Mouse (Mus musculus): ENCODE measurements around the gene Acyp1.

Gene Acyp1

DNA sequence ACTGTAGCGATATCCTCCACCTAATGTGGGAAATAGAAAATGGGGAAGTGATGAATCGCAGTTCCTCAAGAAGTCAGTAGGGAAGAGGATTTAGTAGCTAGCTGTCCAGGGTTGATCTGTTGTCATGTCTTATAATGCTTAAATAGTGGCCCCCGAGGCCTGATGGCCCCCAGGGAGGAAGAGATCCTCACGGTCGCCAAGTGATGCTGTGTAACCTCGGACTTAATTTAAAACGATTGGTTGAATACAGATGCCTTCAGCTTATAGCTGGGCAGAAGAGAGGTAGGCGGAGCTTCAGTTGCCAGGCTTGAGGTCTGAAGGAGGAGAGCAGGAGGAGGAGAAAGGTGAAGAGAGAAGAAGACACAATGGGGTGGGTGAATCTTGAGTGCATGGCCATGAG is 3.9 kb downstream of the Acyp1 start:
- in situ Hi-C loops (cut with MboI, MseI): loop anchor here (5.0 kb wide), 1 partner anchor 112 kb away; no protein-coding TSS in a partner anchor

- in situ Hi-C loops (cut with MboI, MseI): loop anchor here (5.0 kb wide), 1 partner anchor 109 kb away; no protein-coding TSS in a partner anchor
Observed at GRCm38 (mm10) chr12:85281756-85282155, 6.5 kb downstream of the Acyp1 start.

GRCm38 (mm10) chr12:85280845-85281651 is 7.2 kb downstream of the Acyp1 start:
- in situ Hi-C loops (cut with MboI, MseI): loop anchor here (5.0 kb wide), 1 partner anchor 109 kb away; no protein-coding TSS in a partner anchor

- in situ Hi-C loops (cut with MboI, MseI): loop anchor here (5.0 kb wide), 1 partner anchor 108 kb away; no protein-coding TSS in a partner anchor
Observed at GRCm38 (mm10) chr12:85280105-85280844, 8.0 kb downstream of the Acyp1 start.

GRCm38 (mm10) chr12:85279396-85280080 is 8.7 kb downstream of the Acyp1 start:
- in situ Hi-C loops (cut with MboI, MseI): loop anchor here (5.0 kb wide), 1 partner anchor 107 kb away; no protein-coding TSS in a partner anchor

GRCm38 (mm10) chr12:85278919-85279318 is 9.3 kb downstream of the Acyp1 start:
- in situ Hi-C loops (cut with MboI, MseI): no loop called here

DNA sequence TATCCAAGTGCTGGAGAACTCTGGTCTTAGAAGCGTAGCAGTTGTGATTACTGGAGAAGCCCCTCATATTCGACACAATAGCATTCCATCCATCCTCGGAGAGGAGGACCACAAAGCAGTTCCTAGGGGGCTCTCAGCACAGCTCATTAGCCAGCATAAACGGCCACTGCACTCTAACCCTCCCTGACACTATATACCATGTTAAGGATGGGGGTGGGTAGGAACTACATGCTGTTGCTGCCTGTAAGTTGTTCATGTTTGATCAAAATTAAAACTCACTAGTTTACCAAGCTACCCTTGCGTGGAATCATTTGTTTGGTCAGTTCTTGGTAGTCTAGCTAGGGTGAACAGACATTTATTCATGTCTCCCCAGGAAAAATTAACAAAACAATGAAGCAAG is 12.0 kb downstream of the Acyp1 start:
- in situ Hi-C loops (cut with MboI, MseI): no loop called here

- in situ Hi-C loops (cut with MboI, MseI): no loop called here
Observed at GRCm38 (mm10) chr12:85273508-85273907, 14.7 kb downstream of the Acyp1 start.

GRCm38 (mm10) chr12:85271843-85272206 is 16.4 kb downstream of the Acyp1 start:
- in situ Hi-C loops (cut with MboI, MseI): no loop called here

DNA sequence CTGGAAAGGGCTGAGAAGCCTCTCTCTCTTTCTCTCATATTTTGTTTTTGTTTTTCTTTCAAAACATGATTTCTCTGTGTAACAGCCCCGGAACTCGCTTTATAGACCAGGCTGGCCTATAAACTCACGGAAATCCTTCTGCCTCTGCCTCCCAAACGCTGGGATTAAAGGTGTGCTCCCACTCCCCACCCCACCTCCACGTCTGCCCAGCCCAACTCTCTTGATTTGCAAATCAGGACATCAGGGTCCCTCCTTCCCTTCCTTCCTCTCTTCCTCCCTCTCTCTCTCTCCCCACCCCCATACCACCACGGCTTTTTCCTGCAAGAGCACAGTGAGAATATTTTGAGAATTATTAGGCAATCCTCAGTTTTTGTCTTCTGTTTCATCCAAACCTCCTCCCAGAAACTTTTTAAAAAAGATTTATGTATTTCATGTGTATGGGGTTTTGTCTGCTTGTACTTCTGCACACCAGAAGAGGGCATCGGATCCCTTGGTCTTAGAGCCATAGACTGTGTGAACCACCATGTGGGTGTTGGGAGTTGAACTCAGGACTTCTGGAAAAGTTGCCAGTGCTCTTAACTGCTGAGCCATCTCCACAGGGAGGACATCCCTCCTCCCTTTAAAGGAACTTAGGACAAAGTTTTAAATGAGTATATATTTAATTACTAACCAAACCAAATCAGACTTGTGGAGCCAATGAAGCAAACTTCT is 17.0 kb downstream of the Acyp1 start:
- in situ Hi-C loops (cut with MboI, MseI): no loop called here

DNA sequence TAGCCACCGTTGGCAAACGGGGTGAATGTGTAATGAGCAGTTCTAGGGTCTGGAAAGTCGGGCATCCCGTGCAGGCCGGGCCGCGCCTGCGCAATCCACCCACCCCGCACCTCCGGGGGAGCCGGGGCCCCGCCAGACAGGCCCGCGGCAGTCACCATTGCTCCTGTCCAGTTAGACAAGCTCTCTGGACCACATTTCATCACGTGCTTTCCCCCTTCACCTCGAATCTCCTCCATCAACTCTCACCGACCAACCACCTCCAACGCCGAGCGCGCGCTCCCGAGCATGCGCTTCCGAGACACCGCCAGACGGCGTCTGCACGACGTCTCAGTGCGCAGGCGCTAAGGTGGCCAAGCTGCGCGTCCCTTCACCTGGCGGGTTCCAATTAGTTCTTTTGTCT is 17.9 kb downstream of the Acyp1 start, which contains the start of gene Mlh3:
Mlh3 (minus strand) TSS at position 281 of the 400 bp plus-strand sequence.
- in situ Hi-C loops (cut with MboI, MseI): no loop called here

DNA sequence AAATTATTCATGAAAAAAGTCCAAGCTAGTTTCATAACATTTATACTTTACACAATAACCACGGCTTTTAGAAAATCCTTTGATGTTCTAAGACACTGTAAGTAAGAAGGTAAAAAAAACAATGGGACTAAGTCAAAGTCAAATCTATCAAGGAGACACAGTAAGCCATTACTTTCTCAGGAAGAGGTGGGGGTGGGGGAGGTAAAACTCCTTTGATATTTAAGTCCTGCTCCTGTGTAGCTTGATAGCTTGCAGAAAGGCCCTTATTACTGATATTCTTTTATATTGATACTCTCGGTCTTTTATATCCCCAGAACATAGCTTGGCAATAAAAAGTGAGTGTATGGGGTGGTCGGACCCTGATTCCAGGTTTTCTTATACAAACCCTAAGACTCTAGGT is 18.4 kb downstream of the Acyp1 start:
- in situ Hi-C loops (cut with MboI, MseI): loop anchor here (10.0 kb wide), 1 partner anchor 55 kb away; the partner anchor contains the start of gene Eif2b2

DNA sequence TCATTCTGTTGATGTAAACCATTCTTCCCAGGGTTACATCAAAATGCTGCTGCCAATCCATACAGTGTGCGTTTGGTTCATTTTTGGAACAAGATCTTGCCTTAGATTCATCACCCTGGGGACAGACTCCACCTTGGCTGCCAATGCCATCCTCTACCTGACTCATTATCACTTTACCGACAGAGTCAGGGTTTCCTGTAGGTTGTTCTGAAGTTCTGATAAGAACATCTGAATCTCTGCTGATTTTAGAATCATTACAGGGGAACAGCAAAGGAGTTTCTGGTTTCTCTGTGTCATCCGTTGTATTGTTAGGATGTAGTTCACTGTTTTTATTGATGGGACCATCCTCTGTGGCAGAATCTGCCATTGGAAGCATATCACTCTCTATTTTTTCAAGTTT is 22.0 kb downstream of the Acyp1 start:
- in situ Hi-C loops (cut with MboI, MseI): loop anchor here (10.0 kb wide), 1 partner anchor 51 kb away; the partner anchor contains the start of gene Eif2b2

GRCm38 (mm10) chr12:85264940-85265339 is 23.3 kb downstream of the Acyp1 start:
- in situ Hi-C loops (cut with MboI, MseI): loop anchor here (10.0 kb wide), 1 partner anchor 50 kb away; the partner anchor contains the start of gene Eif2b2

GRCm38 (mm10) chr12:85264531-85264930 is 23.7 kb downstream of the Acyp1 start:
- in situ Hi-C loops (cut with MboI, MseI): loop anchor here (10.0 kb wide), 1 partner anchor 50 kb away; the partner anchor contains the start of gene Eif2b2

- in situ Hi-C loops (cut with MboI, MseI): loop anchor here (10.0 kb wide), 1 partner anchor 48 kb away; the partner anchor contains the start of gene Eif2b2
Observed at GRCm38 (mm10) chr12:85263190-85263589, 25.0 kb downstream of the Acyp1 start.

- in situ Hi-C loops (cut with MboI, MseI): loop anchor here (10.0 kb wide), 1 partner anchor 48 kb away; the partner anchor contains the start of gene Eif2b2
Observed at GRCm38 (mm10) chr12:85262489-85262888, 25.7 kb downstream of the Acyp1 start.

DNA sequence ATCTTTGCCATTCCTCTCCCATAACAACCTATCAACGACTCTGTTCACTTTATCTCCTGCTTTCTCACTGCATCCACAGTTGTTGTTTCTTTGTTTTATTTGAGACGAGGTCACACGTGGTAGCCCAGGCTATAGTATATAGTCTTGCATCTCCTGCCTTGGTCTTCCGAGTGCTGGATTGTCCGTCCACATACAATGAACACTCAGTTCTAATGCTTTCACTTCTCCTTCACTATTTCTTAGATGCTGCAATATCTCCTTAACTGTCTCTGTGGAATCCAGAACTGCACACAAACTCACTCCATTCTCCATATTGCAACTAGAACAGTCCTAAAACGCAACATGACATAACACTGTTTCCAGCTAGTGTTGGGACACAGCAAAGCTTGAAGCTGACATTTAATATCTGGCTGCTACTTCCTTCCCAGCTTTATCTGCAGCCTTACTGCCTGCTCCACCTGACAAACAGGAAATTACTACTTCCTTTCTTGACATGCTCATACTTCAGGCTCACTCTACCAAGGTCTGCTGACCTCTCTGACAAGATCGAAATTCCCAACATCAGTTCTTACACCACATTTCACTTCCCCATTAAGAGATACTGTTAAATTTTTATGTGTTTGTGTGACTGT is 31.1 kb downstream of the Acyp1 start:
- in situ Hi-C loops (cut with MboI, MseI): no loop called here

DNA sequence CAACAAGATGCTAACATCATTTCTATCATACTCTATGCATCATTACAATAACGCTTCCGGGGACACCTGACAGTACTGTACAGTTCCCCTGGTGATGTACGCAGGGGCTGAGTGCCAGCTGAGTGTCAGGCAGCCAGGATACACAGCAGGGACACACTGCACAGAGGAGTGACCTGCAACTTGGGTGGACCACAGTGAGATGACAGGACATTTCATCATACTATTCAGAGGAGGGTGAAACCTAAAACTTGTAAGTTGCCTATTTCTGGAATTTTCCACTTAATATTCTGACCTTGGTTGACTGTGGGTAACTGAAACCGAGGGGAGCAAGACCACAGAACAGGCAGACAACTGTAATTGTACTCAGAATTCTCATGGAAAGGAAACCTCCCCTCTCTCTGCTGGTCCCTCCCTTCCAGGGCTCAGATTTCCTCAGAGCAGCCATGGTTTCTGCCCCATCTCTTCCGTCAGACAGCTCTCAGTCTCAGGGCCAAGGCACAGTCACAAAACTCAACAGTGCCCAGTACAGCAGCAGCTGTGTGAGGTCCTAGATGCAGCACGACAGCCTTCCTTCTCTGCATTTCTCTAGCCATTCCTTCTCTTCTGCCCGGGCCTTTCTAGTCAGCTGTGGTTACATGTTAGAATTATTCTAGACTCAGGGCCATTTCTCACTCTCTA is 32.0 kb downstream of the Acyp1 start:
- in situ Hi-C loops (cut with MboI, MseI): no loop called here

DNA sequence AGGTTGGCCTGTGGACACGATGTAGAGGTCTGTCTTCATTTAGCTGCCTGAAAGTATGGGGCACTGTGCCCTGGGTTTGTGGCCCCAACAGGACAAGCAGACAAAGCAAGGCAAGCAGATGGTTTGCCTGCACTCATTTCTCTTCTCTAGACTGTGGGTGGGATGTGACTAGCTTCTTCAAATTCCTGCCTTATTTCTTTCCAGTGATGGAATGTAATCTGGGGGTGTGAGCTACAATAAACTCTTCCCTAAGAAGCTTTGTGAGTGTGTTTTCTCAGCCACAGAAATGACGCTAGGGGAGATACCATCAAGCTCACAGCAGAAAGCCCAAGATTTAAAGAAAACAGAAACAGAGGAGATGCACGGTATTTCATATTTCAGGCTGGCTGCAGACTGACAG is 36.2 kb downstream of the Acyp1 start:
- in situ Hi-C loops (cut with MboI, MseI): no loop called here

All from T-helper 1 cell (primary cell).